Mouse (Mus musculus): Measurements from ENCODE around the gene Itpk1.

Gene Itpk1

DNA sequence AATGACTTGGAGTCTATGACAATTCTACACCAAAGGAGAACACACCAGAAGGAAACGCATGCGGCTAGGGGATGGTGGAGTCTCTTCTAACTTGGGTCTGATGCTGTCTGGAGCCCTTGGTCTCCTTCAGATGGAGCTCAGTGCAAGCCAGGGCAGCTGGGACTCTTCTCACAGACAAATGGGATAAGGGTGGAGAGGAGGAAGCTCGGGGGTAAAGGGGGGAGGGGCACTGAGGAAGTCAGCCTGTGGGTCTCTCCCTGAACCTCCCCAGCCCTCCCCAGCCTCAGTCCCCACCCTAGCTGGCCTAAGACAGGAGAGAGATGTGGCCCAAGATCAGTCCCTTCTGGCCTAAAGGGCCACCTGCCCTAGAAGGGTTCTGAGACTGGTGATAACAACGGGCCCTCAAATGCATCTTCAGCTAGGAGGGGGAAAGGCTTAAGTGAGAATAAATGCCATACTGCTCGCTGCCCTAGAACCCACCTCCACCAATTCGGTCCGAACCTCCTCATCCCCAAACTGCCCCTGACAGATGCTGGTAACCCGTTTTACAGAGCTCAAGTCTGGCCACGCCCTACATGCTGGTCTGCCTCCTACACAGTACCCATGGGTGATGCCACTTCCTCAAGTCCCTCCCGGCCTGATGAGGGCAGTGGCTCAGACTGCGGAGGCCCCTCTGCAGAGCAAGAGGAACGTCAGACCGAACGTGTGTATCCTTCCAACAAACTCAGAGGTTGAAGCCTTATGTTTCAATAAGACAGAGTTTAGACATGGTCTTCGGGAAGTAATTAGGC, 14.8 kb downstream of the Itpk1 start:
- DNase-seq: no peak

DNA sequence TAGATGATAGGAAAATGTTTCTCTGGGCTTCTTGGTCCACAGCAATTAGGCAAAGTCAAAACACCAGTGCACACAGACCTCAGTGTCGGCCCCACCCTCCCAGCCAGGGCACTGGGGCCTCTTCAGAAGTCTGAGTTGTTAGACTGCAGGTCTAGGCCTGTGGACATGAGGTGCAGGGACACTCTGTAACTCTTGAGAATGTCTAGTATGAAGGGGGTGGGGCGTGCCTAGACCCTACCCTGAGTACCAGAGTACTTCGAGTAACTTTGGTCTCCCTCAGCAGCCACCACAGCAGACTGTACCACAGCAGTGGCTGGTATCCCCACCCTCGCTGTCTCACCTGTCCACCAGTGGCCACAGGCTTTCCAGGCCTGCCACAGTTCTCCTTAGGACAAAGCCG, 18.4 kb downstream of the Itpk1 start:
- no peak for DNase-seq

DNA sequence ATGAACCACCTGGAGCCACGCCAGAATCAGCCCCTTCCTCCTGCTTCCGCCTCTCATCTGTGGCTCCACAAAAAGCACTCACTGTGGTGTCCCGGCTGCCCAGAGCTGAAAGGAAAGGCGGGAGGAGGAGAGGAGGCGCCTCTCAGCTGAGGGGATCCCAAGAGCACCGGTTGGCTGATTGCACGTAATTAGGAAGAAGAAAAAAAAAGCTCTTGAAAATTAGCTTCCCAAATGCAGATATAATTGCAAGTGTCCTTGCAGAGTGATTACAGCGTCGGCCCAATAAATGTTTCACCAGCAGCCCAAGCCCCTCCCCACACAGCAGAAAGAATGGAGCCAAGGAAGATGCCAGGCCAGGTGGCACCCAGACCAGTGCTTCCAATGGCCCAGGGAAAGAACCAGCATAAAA, 19.2 kb downstream of the Itpk1 start:
- DNase-seq: no peak

DNA sequence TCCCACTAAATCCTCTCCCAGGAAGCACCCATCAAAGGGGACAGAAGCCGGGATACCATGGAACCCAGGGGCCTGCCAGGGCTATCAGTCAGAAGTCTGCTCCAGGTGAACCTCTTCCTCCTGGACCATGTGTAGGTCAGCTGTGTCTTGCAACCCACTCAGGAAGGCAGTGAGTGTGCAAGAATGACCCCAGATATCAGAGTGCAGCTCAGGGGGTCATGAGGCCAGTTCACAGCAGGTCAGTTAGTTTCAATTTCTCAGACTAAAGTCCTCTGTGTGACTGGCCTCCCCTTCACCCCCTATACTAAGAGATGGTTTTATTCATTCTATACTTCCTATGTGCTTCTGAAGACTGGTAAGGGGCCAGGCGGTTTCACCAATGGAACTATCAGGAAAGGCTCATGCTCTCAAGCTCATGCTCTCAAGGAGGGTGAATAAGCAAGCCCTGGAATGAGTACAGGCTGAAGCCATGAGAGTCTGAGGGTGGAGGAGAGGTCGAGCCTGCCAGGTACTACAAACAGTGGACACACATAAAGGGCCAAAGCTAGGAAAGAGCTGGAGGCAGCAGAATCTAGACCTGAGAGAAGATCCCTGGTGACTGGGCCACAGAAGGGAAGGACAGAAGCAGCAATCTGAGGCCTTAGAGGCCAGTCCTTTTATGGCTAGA, 19.9 kb downstream of the Itpk1 start:
- DNase-seq: no peak

DNA sequence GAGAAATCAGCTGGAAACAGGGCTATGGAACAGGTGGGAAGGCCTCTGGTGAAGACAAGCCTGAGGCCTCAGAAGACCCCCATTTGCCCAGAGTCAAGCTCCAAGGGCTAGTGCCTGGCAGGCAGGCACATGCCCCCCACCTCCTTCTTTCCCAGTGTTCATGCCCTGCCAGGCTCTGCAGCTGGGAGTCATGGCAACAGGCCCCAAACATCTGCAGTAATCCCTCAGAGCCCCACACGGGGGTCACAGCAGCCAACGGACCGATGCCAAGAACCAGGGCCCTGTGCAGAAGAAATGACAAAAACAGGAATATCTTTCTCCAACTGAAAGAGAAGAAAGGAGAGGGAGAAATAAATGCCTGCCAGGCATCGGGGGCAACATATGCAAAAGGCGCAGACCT, 20.8 kb downstream of the Itpk1 start:
- DNase-seq: peak; percentile 64

DNA sequence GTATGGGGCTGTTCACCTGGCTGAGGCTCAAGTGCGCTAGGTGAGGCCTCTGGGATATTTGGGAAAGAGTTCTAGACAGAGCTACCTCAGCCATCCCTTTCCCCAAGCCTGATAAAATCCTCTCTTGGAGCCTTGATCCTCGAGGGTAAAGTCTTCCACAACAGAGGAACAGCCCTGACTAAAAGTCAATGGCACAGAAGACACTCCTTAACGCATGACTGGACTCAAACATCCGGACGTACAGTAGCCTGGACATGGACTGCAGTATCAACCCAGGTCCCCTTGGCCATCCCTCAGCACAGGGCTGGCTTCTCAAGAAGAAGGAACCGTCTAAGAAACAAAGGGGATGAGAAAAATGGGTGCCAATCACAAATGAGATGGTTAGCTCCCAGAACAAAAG, 21.3 kb downstream of the Itpk1 start:
- no peak for DNase-seq

DNA sequence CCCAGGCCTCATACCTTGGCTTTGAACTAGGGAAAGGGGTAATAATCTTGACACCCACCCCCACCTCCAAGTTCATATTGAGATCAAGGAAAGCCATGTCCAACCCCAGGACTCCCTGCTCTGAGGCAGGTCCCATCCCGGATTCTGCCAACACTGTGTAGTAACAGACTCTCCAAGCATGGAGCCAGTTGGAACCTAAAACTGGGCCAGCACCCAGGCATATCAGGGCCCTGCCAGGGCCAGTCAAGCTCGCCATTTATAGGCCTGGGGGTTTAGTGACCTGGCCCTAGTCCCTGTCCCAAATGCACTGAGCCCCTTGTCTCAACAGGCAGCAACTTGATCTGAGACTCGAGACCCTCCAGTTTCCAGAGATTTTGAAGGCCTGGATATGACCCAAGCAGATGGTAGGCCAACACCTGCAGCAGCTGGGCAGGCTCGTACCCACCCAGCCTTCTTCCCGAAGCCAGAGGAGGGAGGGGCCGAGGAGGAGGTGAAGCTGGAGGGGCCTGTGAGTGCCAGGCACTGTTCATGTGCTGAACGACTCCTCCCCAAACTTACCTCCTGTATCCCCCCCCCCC, 21.9 kb downstream of the Itpk1 start:
- DNase-seq: no peak

DNA sequence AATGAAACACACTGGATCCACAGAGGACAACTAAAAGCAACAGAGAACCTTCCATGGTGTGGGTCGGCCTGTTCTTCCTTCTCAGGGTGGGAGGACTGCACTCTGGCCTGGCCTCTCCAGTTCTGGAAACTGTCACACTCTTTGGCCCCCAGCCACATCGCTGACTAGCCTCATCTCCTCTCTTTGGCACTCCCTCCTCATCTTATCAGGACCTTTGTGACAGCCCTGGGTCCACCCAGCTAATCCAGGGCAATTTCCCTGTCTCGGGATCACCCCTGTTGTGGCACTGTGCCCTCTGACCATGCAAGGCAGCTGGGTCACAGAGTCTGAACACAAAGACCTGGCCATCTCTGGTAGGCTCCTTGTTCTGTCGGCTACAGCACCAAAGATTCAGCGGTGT, 22.6 kb downstream of the Itpk1 start:
- DNase-seq: no peak

DNA sequence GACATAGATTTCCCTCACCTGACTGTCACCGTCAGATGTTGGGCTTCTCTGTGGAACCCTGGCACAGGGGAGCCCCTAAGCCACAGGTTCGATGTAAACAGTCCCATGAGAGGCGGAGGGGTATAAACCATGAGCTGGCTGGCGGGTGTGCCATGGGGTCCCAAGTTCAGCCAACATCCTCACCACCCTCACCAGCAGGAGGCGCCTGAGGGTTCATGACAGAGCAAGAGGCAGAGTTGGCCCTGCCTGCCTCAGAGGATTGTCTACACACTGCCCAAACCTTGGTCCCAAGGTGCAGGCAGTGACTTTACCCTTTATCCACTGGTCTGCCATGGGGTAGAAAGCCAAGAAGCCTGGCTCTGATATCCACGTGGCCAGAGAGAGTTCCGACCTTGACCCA, 23.1 kb downstream of the Itpk1 start:
- DNase-seq: no peak

DNA sequence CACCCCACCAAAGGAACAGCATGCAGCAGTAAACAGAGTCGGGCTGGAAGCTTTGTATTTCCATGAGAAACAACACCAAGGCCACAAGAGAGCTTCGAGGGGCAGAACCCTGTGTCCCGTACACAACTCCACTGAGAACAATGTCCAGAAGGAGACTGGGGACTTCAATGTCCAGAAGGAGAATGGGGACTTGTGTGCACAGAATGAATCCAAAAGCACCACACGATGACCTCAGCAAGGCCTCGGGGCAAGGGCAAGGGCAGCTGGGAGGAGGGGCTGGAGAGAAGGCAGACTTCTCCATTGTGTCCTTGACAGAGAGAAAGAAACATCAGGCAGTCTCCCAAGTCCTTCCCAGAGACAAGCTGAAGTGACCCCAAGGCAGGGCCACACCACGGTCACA, 25.9 kb downstream of the Itpk1 start:
- DNase-seq: peak; percentile 82

DNA sequence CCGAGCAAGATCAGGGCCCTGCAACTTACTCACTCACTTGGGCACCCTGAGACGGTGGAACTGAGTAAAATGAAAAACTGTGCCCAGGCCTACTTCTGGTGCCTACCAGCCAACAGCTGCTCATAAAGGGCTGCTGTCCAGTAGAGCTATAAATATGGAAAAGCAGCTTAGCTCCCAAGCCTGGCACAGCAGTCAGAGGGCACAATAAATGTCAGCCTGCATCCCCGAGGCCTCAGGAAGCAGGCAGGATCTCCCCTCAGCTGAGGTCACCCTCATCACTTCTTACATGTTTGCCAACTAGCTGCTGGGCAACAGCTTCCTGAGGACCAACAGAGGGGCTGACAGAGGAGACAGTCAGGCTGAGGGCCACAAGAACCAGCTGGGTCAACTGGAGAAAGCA, 27.6 kb downstream of the Itpk1 start:
- DNase-seq: no peak

DNA sequence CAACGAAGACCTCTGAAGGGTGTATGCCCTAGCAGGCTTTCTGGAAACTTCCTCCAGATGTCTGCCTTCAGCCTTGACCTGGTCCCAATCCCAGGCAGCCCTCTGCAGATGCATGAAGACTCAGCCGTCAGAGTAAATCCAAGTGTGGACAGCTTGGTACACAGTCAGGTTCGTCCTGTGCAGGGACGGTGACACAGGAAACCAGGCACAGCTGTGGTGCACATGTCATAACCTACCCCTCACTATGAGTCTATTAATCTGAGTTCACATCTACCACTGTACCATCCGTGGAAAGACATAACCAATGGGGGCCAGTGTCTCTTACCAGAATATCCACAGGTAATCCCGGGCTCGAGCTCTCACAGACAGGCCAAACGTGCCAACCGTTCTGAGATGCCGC, 30.2 kb downstream of the Itpk1 start:
- DNase-seq: no peak

DNA sequence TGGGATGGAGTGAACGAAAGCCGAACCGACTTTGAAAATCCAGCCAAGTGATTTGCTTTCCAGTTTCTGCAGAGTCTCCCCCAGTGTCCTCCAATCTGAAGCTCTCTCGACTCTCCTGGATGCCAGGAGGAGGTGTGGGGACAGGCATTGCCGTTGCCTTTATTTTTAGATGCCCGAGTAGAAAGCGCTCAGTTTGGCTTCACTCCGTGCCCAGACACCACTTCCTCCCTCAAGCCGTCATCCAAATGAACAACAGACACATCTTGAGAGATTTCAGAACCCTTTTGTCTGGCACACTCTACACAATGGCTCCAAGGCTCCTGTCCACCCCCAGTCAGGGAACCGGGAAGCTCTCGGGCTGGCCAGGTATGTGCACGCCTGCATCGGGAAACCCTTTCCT, 30.6 kb downstream of the Itpk1 start:
- DNase-seq: no peak

DNA sequence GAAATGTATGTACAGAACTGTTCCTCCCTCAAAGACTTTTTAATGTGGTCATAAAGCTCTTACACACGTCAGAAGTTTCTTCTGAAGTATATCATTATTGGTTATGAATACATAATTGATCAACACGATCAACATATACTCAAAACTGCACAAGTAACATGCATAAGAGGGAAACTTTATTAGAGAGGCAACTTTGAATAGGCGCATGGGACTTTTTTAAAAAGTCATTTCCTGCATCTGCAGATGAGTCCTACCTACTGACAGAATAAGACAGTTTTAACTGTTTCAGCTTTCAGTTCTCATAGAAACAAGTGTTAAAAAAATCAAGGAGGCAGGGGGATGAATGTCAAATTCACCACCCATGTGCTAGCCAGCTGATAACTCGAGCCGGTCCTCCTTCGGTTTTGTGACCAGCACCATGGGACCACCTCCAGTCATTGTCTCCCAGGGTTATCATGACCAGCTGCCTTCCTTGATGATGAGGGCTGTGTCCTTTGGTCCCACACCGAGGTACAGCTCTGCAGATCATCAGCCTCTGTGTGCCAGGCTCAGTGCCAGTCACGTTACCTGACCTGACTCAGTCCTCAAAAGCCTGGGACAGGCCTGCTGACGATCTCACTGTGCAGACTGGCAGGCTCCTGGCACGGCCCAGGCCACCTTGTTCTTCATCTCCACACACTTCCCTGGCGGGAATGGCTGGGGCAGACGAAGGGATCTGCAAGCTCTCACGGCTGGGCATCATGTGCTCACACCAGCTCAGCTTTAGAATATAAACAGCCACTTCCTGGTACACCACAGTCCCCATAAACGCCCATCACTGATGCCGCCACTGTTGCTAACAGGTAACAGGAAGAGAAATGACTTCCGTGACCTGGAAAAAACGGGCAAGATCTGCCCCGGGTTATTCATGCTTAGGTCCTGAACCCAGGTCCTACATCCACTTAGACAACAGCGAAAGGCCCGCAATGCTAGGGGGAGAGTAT, 31.6 kb downstream of the Itpk1 start:
- no peak for DNase-seq

DNA sequence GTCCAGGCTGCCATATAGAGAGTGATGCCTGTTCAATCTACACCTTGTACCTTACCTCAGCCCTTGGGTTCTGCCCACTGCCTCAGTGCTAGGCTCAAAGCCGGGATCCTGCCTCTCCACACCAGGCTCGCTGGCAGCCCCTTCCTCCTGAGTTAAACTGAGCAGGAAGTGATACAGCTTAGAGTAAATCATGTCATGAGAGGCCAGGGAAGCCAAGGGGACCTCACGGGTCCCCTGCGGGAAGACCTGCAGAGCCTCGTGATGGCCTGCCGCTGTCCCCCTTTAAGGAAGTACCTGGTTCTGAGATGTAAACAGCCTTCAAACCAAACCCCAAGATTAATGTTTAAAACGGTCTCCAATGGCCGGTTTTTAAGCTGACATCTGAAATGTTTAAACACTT, 32.6 kb downstream of the Itpk1 start:
- no peak for DNase-seq

DNA sequence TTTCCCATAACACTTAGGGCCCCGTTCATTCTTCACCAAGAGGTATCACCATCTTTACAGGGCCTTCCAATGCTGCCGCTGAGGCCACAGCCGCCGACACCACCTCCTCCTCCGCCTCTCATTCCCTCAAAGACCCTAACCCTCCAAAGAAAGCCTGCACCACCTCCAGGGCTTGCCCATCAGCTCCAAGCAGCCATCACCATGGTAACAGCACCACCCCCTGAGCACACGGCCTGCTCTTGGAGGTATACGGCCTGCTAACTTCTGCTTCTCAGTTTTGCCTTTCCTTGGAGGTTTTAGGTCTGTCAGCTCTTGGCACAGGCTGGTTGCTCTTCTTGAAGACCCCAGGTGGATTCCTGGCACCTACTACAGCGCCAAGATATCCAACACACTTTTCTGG, 33.9 kb downstream of the Itpk1 start:
- DNase-seq: no peak

DNA sequence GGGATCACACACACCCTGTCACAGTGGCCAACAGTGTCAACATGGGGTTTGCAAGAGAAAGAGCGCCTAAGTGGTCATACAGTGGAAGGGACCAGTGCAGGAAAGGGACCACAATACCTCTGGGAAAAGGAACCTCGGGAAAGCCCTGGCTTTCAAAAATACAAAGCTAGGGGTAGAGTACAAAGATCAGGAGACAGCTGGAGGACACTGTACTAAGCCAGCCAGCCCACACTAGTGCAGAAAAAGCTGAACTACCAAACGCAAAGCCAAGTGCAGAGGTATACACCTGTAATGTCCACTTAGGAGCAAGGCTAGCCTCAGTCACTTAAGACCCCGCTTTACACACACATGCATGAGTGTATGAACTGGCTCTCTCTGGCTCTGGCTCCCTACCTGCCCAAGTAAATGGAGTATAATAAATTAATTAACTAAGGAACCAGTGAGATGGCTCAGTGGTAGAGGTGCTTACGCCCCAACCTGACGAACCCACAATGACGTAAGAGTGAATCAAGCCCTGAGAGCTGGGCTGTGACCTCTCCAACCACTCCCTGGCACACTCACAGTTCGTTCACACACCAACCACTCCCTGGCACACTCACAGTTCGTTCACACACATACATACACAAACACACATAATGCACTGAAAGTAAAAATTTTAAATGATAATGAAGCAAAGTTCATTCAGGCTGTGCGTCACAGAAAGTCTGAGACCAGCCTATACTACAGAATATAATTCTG, 39.1 kb downstream of the Itpk1 start:
- no peak for DNase-seq

DNA sequence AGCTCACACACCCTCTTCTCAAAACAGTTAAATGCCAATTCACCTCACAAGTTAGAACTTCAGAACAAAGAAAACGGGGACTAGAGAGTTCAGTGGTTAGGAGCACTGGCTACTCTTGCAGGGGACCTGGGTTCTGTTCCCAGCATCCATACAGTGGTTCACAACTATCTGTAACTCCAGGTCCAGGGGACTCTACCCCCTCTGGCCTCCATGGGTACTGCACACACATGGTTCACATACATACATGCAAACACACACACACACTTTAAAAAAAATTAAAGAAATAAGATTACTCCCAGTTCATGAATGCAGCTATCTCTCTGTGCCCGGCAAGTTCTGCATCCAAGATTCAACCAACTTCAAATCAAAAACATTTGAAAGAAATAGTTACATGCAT, 40.7 kb downstream of the Itpk1 start:
- DNase-seq: no peak

DNA sequence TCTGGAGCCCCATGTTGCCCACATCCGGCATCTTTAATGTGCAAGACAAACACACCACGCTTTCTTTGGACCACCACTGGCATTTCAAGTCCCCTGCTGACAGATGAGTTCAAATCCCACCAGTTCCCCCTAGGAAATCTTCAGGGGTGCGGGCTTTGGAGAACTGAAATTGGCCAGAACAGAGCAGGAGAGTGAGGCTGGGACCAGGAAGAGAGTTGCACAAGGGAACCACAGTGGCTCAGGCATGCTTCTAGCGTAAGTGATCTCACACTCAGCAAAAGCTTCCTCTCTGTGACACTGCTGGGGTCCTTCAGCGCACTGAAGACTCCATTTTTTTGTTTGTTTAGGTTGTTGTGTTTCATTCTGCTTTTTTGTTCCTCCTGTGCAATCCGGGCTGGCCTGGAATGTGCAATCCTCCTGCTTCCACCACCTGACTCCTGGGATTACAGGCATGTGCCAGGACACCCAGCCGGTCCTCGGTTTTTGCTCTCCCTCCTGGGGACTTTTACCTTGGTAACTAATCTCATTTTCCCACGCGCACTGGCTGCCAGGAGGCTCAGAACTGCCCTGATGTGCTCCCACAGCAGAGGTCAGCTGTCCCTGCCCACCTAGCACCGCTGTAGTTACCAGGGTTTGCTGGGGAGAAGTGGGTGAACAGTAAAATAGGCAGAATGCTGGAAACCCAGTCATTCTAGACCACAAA, 41.2 kb downstream of the Itpk1 start:
- DNase-seq: no peak

DNA sequence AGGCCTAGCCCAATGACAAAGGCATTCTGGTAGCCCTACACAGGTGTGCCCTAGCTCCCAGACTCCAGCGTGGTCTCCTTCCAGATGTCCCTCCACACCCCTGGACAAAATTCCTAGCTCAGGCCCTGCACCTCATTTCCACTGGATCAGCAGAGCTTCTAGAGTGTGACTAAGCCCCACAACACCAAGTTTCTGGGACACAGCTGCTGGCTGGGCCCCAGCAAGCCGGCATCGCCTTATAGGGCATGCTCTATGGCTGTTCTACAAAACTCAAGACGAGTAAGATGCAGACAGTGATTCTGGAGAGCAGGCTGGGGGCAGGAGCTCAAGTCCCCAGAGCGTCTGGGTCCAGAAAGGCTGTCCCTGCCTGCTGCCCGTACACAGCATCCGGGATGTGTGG, 43.0 kb downstream of the Itpk1 start:
- DNase-seq: no peak

DNA sequence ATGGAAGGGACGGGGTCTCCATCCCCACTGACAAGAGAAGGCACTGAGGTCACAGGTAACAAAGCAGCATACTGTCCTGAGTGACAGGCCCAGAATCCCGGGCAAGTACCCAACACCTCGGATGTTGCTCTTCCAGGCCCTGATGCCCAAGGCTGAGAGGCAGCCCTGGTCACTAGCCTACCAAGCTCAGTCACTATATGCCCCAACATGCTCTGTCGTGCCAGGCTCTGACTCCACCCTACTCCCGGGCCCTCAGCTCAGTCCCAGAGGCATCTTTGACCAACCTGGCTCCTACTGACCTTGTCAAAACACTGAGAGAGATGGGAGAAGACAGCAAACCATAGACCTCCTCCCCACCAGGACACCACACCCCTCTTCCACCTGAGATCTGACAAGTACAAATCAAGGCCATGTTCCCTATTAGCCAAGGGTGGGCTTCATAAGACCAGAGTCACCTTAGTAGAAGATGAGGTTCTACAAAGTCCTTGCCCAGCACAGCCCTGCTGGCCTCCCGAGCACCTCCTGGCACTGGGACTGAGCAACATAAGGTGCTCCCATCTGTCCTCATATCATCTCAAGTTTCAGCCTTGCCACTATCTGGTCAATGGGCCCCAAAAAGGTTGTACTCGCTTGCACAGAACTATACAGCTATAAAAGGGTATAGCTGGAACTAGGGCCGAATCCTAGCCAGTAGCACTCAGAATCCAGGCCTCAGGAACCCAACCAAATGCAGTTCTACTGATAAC, 43.7 kb downstream of the Itpk1 start:
- DNase-seq: no peak

Measured in layer of hippocampus, adult 9-11 months (tissue).